Mouse (Mus musculus): ENCODE measurements at regions not wholly inside any gene's neighbourhood (a gene's known extent, or its start where the extent isn't known, plus 50 kb on each side); places are given as distances from the start of the nearest gene placed in this dataset.
A peak's percentile ranks its signal among the peaks of the same experiment; 100 is the strongest.

DNA sequence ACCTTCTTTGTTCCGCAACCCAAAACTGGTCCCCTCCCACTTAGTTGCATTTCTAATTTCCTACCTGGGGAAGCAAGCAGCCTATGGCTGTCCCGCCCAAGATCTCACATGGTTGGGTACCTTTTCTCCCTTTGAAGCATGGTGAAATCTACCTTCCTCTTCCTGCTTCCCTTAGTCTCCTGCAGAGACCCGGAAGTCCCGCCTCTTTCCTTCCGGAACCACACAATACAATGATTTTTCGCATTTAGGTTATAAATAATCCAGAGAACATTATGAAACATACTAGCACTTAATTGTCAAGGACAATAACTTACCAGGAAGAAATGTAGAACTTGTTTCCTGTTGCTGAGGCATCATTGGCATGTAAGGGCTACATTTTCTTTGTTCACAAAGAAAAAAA lies 58.8 kb downstream of the 1700009N14Rik start:
- no peak for DNase-seq (ENCODE audit: low spot score in 2 of 2)

- no peak for DNase-seq (ENCODE audit: low spot score in 2 of 2)
Observed at GRCm38 (mm10) chr4:39527492-39527891, 77.4 kb downstream of the 1700009N14Rik start.

- no peak for DNase-seq (ENCODE audit: low spot score in 2 of 2)
Observed at GRCm38 (mm10) chr4:39528661-39529060, 78.6 kb downstream of the 1700009N14Rik start.

DNA sequence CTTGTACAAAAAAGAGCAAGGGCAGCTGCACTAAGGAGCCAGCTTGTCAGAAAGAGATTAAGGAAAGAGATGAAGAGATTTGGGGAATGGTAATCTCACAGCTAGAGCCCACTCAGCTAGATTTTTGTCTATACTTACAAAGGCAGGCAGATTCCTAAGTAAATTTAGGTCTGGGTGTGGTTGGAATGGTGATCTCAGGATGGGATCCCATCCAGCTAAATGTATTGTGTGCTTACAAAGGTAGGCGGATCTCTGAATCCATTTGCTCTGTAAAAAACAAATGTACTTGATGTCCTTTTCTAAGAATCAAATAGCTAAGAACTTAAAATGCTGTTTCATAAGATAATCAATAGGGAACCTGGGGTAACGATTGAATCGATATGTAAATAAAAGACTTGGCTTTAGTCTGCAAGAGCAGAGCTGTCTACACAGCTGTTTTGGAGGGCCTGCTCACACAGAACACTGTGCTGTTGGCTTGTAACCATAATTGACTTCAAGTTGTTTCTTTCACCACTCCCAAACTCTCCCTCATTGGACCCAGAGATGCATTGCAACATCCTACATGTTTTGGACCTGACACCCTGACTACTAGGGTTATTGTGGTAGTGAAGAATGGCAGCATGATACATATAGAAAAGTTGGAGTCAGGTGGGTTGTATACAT lies 106.1 kb downstream of the 1700009N14Rik start:
- DNase-seq (ENCODE audit: low spot score in 2 of 2): no peak

- DNase-seq (ENCODE audit: low spot score in 2 of 2): no peak
Observed at GRCm38 (mm10) chr4:39597426-39597825, 147.3 kb downstream of the 1700009N14Rik start.

DNA sequence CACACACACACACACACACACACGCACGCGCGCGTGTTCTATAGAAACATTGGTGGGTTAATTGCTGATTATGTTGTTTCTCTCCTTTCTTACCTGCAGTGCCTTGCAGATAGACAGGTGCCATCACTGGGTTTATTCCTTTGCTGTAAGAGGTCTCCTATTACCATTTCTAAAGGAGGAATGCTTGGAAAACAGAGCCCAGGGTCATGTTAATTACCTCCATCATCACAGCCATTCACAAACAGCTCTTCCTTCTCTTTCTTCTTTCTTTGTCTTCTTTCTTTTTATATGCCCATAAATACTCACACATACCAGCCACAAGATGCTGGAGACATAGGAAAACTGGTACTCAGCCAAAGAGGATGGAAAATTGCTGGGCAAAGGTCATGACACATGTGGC lies 155.0 kb downstream of the 1700009N14Rik start:
- no peak for DNase-seq (ENCODE audit: low spot score in 2 of 2)

DNA sequence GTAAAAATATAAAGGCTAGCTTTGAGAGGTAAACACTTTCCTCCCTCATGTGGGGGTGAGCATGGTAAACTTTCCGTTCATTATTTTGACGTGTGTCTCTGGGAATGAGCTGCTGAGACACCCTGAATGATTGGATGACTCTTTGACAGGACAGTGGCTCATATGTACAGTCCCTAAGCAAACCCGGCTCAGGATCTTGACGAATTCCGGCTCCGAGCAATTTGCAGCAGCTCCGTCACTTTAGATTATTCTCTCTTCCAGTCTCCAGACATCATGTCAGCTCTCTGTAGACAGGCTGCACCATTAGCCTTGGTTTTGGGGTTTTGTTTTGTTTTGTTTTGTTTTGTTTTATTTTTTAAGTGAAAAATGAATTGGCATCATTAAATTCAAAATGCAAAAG lies 194.0 kb downstream of the 1700009N14Rik start:
- no peak for DNase-seq (ENCODE audit: low spot score in 2 of 2)

GRCm38 (mm10) chr4:39644849-39645248 lies 194.8 kb downstream of the 1700009N14Rik start:
- no peak for DNase-seq (ENCODE audit: low spot score in 2 of 2)

- no peak for DNase-seq (ENCODE audit: low spot score in 2 of 2)
Observed at GRCm38 (mm10) chr4:39660538-39660937, 210.4 kb downstream of the 1700009N14Rik start.

- no peak for DNase-seq (ENCODE audit: low spot score in 2 of 2)
Observed at GRCm38 (mm10) chr4:39672609-39673008, 222.5 kb downstream of the 1700009N14Rik start.

DNA sequence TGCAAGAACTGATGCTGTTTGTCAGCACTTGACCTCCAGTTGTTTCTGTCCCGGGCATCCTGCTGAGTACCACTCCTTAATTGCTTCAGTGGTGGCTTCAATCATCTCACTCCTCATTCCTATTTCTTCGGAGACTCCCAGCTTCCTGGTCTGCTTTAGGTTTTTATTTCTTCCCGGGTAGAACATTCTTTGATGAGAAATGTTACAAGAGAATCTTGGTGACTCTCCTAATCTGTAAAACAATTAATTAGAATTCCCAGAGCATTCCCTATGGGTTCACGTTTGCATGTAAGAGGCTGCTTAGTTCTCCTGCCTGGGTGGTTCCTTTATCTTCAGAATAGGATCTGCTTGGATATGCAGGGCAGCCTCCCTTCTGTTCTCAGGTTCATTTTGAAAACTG lies 245.1 kb downstream of the 1700009N14Rik start:
- no peak for DNase-seq (ENCODE audit: low spot score in 2 of 2)

GRCm38 (mm10) chr4:39697565-39697964 lies 247.5 kb downstream of the 1700009N14Rik start:
- peak; percentile 42 to 67 for DNase-seq (ENCODE audit: low spot score in 2 of 2)

GRCm38 (mm10) chr4:39699347-39699746 lies 249.3 kb downstream of the 1700009N14Rik start:
- DNase-seq (ENCODE audit: low spot score in 2 of 2): no peak

DNA sequence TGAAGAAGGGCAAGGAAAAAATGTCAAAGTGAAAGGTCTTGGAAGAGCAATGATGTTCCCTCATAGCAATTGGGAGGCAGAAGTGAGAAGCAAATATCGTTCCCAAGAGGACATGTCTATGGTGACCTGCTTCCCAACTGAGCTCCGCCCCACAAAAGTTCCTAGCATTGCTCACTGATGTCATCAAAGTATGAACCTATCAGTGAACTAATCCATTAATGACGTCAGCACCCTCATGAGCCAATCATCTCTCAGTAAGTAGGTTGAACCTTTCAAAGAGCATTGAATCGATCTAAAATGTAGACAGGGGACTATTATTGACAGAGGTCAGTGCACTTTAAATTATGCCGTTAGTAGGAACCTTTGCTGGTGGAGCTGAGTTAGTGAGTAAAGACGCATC lies 267.4 kb downstream of the 1700009N14Rik start:
- DNase-seq (ENCODE audit: low spot score in 2 of 2): no peak

DNA sequence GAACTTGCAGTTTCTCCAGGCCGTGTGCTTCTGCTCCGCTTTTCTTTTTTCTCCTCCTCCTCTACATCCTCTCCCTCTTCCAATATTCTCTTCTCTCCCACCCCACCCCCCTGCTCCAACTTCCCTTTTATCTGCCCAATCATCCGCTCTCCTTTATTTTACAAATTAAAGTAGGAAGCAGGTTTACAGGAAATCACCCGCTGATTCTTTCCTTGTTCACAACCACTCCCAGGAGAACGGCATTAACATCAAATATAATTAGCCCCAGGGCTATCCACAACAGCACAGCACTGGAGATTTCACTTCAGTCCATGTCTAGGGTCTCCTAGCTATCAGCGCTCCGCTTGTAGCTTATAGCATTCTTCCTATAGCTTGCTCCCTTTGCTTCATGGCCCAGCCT lies 268.6 kb downstream of the 1700009N14Rik start:
- no peak for DNase-seq (ENCODE audit: low spot score in 2 of 2)

GRCm38 (mm10) chr4:39719951-39720350 lies 269.9 kb downstream of the 1700009N14Rik start:
- DNase-seq (ENCODE audit: low spot score in 2 of 2): no peak

GRCm38 (mm10) chr4:39721524-39721923 lies 271.4 kb downstream of the 1700009N14Rik start:
- DNase-seq (ENCODE audit: low spot score in 2 of 2): no peak

DNA sequence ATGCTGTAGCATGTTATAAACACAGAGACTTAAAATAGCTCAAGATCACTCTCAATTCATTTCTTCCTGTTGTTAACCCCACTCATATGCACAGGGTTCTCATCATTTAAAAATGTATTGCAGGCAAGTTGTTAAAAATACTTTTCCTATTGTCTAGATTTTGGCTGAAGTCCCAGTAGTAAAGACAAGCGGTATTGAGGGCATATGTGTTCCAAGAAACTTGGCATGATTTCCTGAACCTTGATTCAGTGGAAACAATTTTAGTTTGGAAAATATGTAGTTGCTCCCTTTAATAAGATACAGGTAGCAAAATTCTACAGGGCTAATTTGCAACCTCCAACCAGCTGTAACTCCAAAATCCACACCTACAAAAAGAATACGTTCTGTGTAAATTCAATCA lies 315.5 kb downstream of the 1700009N14Rik start:
- no peak for DNase-seq (ENCODE audit: low spot score in 2 of 2)

DNA sequence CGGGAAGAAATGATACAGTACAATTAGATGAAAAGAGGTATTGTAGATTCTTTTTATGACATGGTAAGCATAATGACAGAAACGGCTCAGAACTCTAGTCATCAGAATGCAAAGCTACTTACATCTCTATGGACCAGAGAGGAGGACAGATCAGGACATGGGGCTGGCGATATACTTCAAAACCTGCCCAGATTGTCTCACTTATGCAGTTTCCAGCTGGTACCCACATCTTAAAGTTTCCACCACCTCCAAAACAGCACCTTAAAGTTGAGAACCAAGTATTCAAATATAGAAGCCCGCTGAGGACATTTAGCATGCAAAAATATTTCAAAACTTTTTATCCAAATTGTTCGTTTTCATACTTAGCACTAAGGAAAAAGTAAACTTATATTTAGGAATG lies 341.0 kb downstream of the 1700009N14Rik start:
- DNase-seq (ENCODE audit: low spot score in 2 of 2): no peak

DNA sequence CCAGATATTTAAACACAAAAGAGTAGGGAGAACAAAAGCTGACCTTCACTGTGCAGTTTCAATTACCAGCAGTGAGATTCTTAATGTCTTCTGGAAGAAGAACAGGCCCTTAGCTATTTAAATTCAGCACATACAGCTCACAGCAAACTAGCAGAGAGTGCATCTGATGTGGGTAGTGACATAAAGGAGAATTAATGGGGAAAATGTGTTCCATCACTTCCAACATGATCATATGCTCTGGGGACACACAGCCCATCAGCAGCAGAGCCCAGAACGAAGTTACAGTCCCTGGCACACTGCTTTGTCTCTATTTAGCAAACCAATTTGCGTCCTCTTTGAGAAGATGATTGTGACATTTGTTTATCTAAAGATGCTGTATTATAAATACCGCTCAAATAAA lies 332.9 kb upstream of the Aco1 start:
- DNase-seq (ENCODE audit: low spot score in 2 of 2): no peak

- DNase-seq (ENCODE audit: low spot score in 2 of 2): no peak
Observed at GRCm38 (mm10) chr4:39812766-39813165, 330.1 kb upstream of the Aco1 start.

DNA sequence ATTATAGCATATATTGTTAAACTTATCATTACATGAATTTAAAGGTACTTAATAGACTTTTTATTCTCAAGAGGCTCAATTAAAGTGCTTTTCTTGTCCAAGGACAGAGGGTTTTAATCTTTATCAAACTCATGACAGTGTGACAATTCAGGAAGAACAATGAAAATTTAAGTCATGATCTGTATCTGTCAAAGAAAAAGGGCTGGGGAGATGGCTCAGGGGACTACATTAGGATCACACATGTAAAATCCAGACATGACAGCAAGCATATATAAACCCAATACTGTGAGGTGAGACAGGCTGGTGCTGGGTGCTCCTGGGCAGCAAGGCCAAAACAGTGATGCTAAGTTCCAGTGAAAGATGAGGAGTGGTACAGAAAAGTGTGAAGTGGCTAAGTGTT lies 327.3 kb upstream of the Aco1 start:
- DNase-seq (ENCODE audit: low spot score in 2 of 2): no peak

GRCm38 (mm10) chr4:39817675-39818074 lies 325.2 kb upstream of the Aco1 start:
- DNase-seq (ENCODE audit: low spot score in 2 of 2): no peak

- no peak for DNase-seq (ENCODE audit: low spot score in 2 of 2)
Observed at GRCm38 (mm10) chr4:39833634-39834033, 309.2 kb upstream of the Aco1 start.
